Mouse (Mus musculus) heart, embryonic 10.5 days (tissue): ENCODE results near the gene Acoxl. TPM values are rescaled to one million over a fixed set of nuclear protein-coding genes. Genes with fewer than 3 reads are reported as not detected.

ENCODE experiments used
- DNase-seq: peaks from one replicate; pipeline ENCODE4 v3.0.0-alpha.2; 2017; ENCODE audit warnings: low spot score
- H3K27ac ChIP-seq: fragments of 300-500 bp; sonication (generic); 2 replicates; pipeline ENCODE4 v1.5.1; 2016; ENCODE audit warnings: mild to moderate bottlenecking
- H3K27me3 ChIP-seq: fragments of 300-500 bp; sonication (generic); 2 replicates; pipeline ENCODE4 v1.6.1; 2016; ENCODE audit warnings: mild to moderate bottlenecking; ENCODE audit not compliant: poor library complexity, insufficient read depth, severe bottlenecking
- H3K36me3 ChIP-seq: fragments of 300-500 bp; sonication (generic); 2 replicates; pipeline ENCODE4 v1.6.1; 2016; ENCODE audit warnings: mild to moderate bottlenecking, moderate library complexity
- H3K4me1 ChIP-seq: fragments of 300-500 bp; sonication (generic); 2 replicates; pipeline ENCODE4 v1.6.1; 2016; ENCODE audit warnings: mild to moderate bottlenecking
- H3K4me3 ChIP-seq: fragments of 300-500 bp; sonication (generic); 2 replicates; pipeline ENCODE4 v1.5.1; 2016; ENCODE audit warnings: mild to moderate bottlenecking, moderate library complexity
- H3K9me3 ChIP-seq: fragments of 300-500 bp; sonication (generic); 2 replicates; pipeline ENCODE4 v1.6.1; 2016; ENCODE audit warnings: mild to moderate bottlenecking, moderate library complexity
- WGBS: fragments of 180-500 bp; shearing (Covaris S2); methylation state at CpG from one replicate; pipeline ENCODE4 v1.1.7; 2016; 5-methylcytosine and 5-hydroxymethylcytosine counted together
- polyA plus RNA-seq: library from polyadenylated mRNA; unstranded; fragments of >200 nt; fragmentation: Nextera tagmentation; extraction: Ambion mirVana; gene quantifications from 2 replicates; pipeline ENCODE4 v1.2.1, GENCODE M21; 2016

Gene Acoxl
- polyA plus RNA-seq, 1 experiment from 2014 or later, result 0.39 TPM

DNA sequence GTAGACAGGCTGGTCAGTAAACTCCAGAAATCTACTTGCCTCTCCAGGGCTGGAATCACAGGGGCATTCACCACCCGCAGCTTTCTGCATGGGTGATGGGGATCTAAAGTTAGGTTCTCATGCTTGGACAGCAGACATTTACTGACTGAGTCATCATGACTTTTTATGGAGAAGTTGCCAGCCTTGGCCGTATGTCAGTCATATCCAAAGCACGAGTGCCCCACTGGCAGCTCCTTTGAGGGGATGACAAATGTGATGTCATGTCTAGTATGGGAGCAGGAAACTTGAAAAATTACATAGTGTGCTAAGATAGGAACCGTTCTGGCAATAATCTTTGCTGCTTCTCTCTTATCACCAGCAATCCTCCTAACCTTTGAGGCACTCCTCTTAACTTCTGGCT, 144.6 kb downstream of the Acoxl start:
- Histone ChIP-seq H3K4me3 (no peak overlapping the region), H3K4me1 (no peaks in the 10 kb centered on the region), H3K36me3 (no peaks in the 10 kb centered on the region), H3K9me3 (no peaks in the 10 kb centered on the region), H3K27ac (no peak overlapping the region), H3K27me3 (no peaks in the 10 kb centered on the region)
- DNase-seq, result peak; percentile 61
- whole genome bisulfite sequencing, result 49% methylated on average over 4 of the region's 4 CpGs

GRCm38 (mm10) chr2:127983981-127984380, 145.3 kb downstream of the Acoxl start:
- peak; percentile 61 for DNase-seq
- no peaks in the 10 kb centered on the region for H3K27me3 ChIP-seq
- H3K36me3 ChIP-seq, result no peaks in the 10 kb centered on the region

GRCm38 (mm10) chr2:127987706-127988105, 149.0 kb downstream of the Acoxl start:
- H3K4me3 ChIP-seq, result no peak overlapping the region
- 33% methylated on average over 4 of the region's 4 CpGs for WGBS
- no peak for DNase-seq
- H3K36me3 ChIP-seq, result no peaks in the 10 kb centered on the region
- no peaks in the 10 kb centered on the region for H3K9me3 ChIP-seq
- peaks cover 13% of the 10 kb centered on the region for H3K4me1 ChIP-seq
- H3K27me3 ChIP-seq, result no peaks in the 10 kb centered on the region
- H3K27ac ChIP-seq, result no peak overlapping the region

More at GRCm38 (mm10) chr2:127983981-127984380, 145.3 kb downstream of the Acoxl start:
- Histone ChIP-seq H3K9me3 (no peaks in the 10 kb centered on the region), H3K27ac (no peak overlapping the region), H3K4me1 (no peaks in the 10 kb centered on the region), H3K4me3 (no peak overlapping the region)
- 92% methylated on average over 1 of the region's 1 CpGs for WGBS

- H3K4me1 ChIP-seq, result peaks cover 13% of the 10 kb centered on the region
- 53% methylated on average over 6 of the region's 6 CpGs for WGBS
- no peak overlapping the region for H3K4me3 ChIP-seq
- no peaks in the 10 kb centered on the region for H3K27me3 ChIP-seq
- no peak for DNase-seq
- no peak overlapping the region for H3K27ac ChIP-seq
- H3K36me3 ChIP-seq, result no peaks in the 10 kb centered on the region
- H3K9me3 ChIP-seq, result no peaks in the 10 kb centered on the region
Measured at GRCm38 (mm10) chr2:127990856-127991479, 152.3 kb downstream of the Acoxl start.

- no peak overlapping the region for H3K27ac ChIP-seq
- no peaks in the 10 kb centered on the region for H3K36me3 ChIP-seq
- H3K4me3 ChIP-seq, result no peak overlapping the region
- 86% methylated on average over 1 of the region's 1 CpGs for WGBS
- no peaks in the 10 kb centered on the region for H3K27me3 ChIP-seq
- H3K9me3 ChIP-seq, result no peaks in the 10 kb centered on the region
- DNase-seq, result no peak
- H3K4me1 ChIP-seq, result peaks cover 13% of the 10 kb centered on the region
Measured at GRCm38 (mm10) chr2:127991656-127992055, 153.0 kb downstream of the Acoxl start.

DNA sequence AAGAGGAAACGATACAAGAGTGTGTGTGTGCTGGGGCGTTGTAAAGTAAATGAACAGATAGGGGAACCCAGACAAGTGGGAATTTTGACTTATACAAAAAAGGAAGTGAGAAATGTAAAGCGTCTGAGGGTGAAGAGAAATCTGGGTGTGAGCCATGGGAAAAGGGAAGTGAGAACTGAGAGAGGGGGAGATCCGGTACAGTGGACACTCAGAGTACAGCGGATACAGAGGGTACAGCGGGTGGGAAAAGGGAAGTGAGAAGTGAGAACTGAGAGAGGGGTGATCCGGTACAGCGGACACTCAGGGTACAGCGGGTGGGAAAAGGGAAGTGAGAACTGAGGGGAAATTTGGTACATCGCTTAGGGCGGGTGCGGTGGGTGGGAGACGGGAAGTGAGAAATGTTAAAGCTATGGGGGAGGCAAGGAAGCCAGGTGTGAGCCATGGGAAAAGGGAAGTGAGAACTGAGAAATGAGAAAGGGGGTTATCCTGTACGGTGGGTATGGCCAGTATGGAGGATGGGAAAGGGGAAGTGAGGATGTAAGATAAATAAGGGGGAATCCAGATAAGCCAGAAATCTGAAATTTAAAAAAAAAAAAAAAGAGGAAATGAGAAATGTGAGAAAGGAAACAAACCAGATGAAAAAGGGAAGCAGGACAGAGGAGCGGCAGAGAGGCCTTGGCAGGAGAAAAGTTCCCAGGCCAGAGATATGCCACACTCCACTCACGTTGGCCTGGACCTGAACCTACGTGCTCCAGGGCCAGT, 170.2 kb downstream of the Acoxl start:
- Histone ChIP-seq H3K9me3 (no peaks in the 10 kb centered on the region), H3K36me3 (no peaks in the 10 kb centered on the region), H3K27me3 (no peaks in the 10 kb centered on the region), H3K4me3 (no peak overlapping the region), H3K27ac (no peak overlapping the region), H3K4me1 (0 out of 2 replicates have a peak, but pooled peaks cover 4% of the 10 kb centered on the region)
- DNase-seq, result peak; percentile 57
- WGBS, result 81% methylated on average over 17 of the region's 17 CpGs

DNA sequence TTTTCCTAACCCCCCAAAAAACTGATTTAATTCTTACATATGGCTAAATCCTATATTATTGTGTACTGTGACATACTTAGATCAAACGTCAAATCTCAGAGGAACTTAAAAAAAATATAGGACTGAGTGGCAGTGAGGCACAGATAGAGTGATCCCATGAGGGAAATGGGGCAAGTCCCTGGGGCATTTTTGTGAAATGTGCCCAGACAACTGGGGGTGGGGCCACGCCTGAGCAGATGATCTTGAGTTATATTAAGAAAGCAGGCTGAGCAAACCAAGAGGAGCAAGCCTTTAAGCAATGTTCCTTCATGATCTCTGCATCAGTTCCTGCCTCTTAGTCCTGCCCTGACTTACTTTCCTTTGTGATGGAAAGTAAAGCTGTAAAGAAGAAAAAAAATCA, 175.9 kb downstream of the Acoxl start:
- H3K4me1 ChIP-seq, result 0 out of 2 replicates have a peak, but pooled peaks cover 4% of the 10 kb centered on the region
- no peaks in the 10 kb centered on the region for H3K36me3 ChIP-seq
- no peak overlapping the region for H3K27ac ChIP-seq
- no peak for DNase-seq
- no peak overlapping the region for H3K4me3 ChIP-seq
- no peaks in the 10 kb centered on the region for H3K9me3 ChIP-seq
- no peaks in the 10 kb centered on the region for H3K27me3 ChIP-seq
- WGBS, result 69% methylated on average over 2 of the region's 2 CpGs

- Histone ChIP-seq H3K27ac (no peak overlapping the region), H3K4me3 (no peak overlapping the region), H3K4me1 (0 out of 2 replicates have a peak, but pooled peaks cover 4% of the 10 kb centered on the region), H3K27me3 (no peaks in the 10 kb centered on the region), H3K9me3 (no peaks in the 10 kb centered on the region), H3K36me3 (no peaks in the 10 kb centered on the region)
- DNase-seq, result no peak
- 75% methylated on average over 8 of the region's 8 CpGs for WGBS
Measured at GRCm38 (mm10) chr2:128015602-128016001, 176.9 kb downstream of the Acoxl start.

GRCm38 (mm10) chr2:128020039-128020907, 181.6 kb downstream of the Acoxl start:
- H3K27ac ChIP-seq, result no peak overlapping the region
- H3K27me3 ChIP-seq, result no peaks in the 10 kb centered on the region
- DNase-seq, result no peak
- WGBS, result 33% methylated on average over 7 of the region's 7 CpGs
- H3K4me1 ChIP-seq, result no peaks in the 10 kb centered on the region
- no peaks in the 10 kb centered on the region for H3K36me3 ChIP-seq
- no peaks in the 10 kb centered on the region for H3K9me3 ChIP-seq
- no peak overlapping the region for H3K4me3 ChIP-seq

- no peaks in the 10 kb centered on the region for H3K4me1 ChIP-seq
- no peak overlapping the region for H3K4me3 ChIP-seq
- no peaks in the 10 kb centered on the region for H3K9me3 ChIP-seq
- no peaks in the 10 kb centered on the region for H3K36me3 ChIP-seq
- no peak for DNase-seq
- H3K27me3 ChIP-seq, result no peaks in the 10 kb centered on the region
- H3K27ac ChIP-seq, result no peak overlapping the region
Measured at GRCm38 (mm10) chr2:128020908-128021193, 182.2 kb downstream of the Acoxl start.

DNA sequence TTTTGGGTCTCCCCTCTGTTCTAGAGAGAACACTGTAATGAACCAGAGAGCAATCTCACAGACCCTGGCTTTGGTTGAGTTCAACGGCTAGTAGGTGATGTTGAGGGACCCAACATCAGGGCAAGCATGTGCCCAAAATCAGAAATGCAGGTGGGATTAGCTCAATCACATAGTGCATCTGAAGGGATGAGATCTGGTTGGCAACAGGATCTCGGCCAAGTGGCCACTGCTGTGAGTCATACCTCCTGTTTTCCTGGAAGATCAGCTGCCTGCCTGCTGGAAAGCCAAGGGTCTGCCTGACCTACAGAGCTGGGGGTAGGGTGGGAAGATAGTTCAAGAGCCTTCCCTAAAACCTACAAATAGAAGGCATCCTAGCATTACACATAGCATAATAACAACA, 185.2 kb downstream of the Acoxl start:
- H3K27ac ChIP-seq, result no peak overlapping the region
- H3K4me3 ChIP-seq, result no peak overlapping the region
- H3K9me3 ChIP-seq, result no peaks in the 10 kb centered on the region
- no peaks in the 10 kb centered on the region; the same call in 1 of the 2 replicates for H3K4me1 ChIP-seq
- 68% methylated on average over 2 of the region's 2 CpGs for WGBS
- H3K27me3 ChIP-seq, result no peaks in the 10 kb centered on the region
- H3K36me3 ChIP-seq, result no peaks in the 10 kb centered on the region
- DNase-seq, result no peak

GRCm38 (mm10) chr2:128027696-128028095, 189.0 kb downstream of the Acoxl start:
- WGBS, result 75% methylated on average over 12 of the region's 12 CpGs
- Histone ChIP-seq H3K27ac (no peak overlapping the region), H3K9me3 (no peaks in the 10 kb centered on the region), H3K4me3 (no peak overlapping the region), H3K4me1 (no peaks in the 10 kb centered on the region; the same call in 1 of the 2 replicates), H3K27me3 (no peaks in the 10 kb centered on the region), H3K36me3 (no peaks in the 10 kb centered on the region)
- no peak for DNase-seq

- Histone ChIP-seq H3K27ac (no peak overlapping the region), H3K27me3 (no peaks in the 10 kb centered on the region), H3K9me3 (no peaks in the 10 kb centered on the region), H3K4me3 (no peak overlapping the region), H3K36me3 (no peaks in the 10 kb centered on the region), H3K4me1 (no peaks in the 10 kb centered on the region; the same call in 1 of the 2 replicates)
- DNase-seq, result no peak
- WGBS, result 68% methylated on average over 2 of the region's 2 CpGs
Measured at GRCm38 (mm10) chr2:128029968-128030367, 191.3 kb downstream of the Acoxl start.
